Mouse (Mus musculus): ENCODE results near the gene Tysnd1. TPM values are rescaled to one million over a fixed set of nuclear protein-coding genes. Genes with fewer than 3 reads are reported as not detected.

Gene Tysnd1
- polyA plus RNA-seq, 1 experiment from 2014 or later = 35.7 TPM

Other genes starting within 250 kb of the Tysnd1 start
- gene Eif4ebp2, start 242.9 kb upstream of the Tysnd1 start, polyA plus RNA-seq (2016; fragmentation: Nextera tagmentation; extraction: Ambion mirVana) = 76.8 and 86.0 TPM in 2 replicates
- gene Lrrc20, start 219.7 kb upstream of the Tysnd1 start, polyA plus RNA-seq (2016; fragmentation: Nextera tagmentation; extraction: Ambion mirVana) = 9.8 and 13.5 TPM in 2 replicates
- gene Npffr1, start 100.0 kb upstream of the Tysnd1 start, polyA plus RNA-seq (2016; fragmentation: Nextera tagmentation; extraction: Ambion mirVana) = 0.09 and 0.19 TPM in 2 replicates
- gene Ppa1, start 47.0 kb upstream of the Tysnd1 start, polyA plus RNA-seq (2016; fragmentation: Nextera tagmentation; extraction: Ambion mirVana) = 293 and 337 TPM in 2 replicates
- 217 and 229 TPM in 2 replicates for gene Sar1a, start 15.2 kb upstream of the Tysnd1 start, polyA plus RNA-seq (2016; fragmentation: Nextera tagmentation; extraction: Ambion mirVana)
- 5.1 and 8.2 TPM in 2 replicates for gene Aifm2, start 19.7 kb downstream of the Tysnd1 start, polyA plus RNA-seq (2016; fragmentation: Nextera tagmentation; extraction: Ambion mirVana)
- gene H2afy2, start 88.6 kb downstream of the Tysnd1 start, polyA plus RNA-seq (2016; fragmentation: Nextera tagmentation; extraction: Ambion mirVana) = 297 and 325 TPM in 2 replicates